Mouse (Mus musculus) lung, adult 2 months (tissue): ENCODE results near the gene Exoc3. TPM values are rescaled to one million over a fixed set of nuclear protein-coding genes. Genes with fewer than 3 reads are reported as not detected.

Source experiments
- DNase-seq: peaks from one replicate; pipeline ENCODE4 v3.0.0; 2022
- H3K4me1 ChIP-seq: fragments of 200-500 bp; 2 replicates; pipeline ENCODE4 v1.6.1; 2011; ENCODE audit warnings: low read length; ENCODE audit not compliant: control insufficient read depth, insufficient read depth
- H3K4me3 ChIP-seq: fragments of 200-500 bp; replicated peaks from 2 replicates; pipeline ENCODE3; 2011; ENCODE audit warnings: low read depth, mild to moderate bottlenecking, control low read depth, low read length; ENCODE audit errors: extremely low read depth
- CTCF ChIP-seq: fragments of 200-500 bp; IDR thresholded peaks from 2 replicates; pipeline ENCODE4 v1.5.1; 2011; ENCODE audit warnings: mild to moderate bottlenecking, low read length, control low read depth; ENCODE audit not compliant: insufficient read depth
- POLR2A ChIP-seq: fragments of 200-500 bp; IDR thresholded peaks from 2 replicates; pipeline ENCODE4 v1.6.1; 2011; ENCODE audit warnings: low read depth, mild to moderate bottlenecking, control low read depth, low read length, borderline replicate concordance; ENCODE audit errors: extremely low read depth
- WGBS: fragments of 180-500 bp; shearing (Covaris S2); methylation state at CpG from one replicate; pipeline ENCODE4 v1.1.7; 2018; 5-methylcytosine and 5-hydroxymethylcytosine counted together
- polyA plus RNA-seq: library from polyadenylated mRNA; depleted of rRNA; stranded (reverse); fragments of >200 nt; gene quantifications from 2 replicates; pipeline ENCODE4 v1.2.3, GENCODE M21; 2012

Gene Exoc3
- polyA plus RNA-seq, 1 experiment = 30.2 TPM

- Histone ChIP-seq H3K4me3 (no peak overlapping the region), H3K4me1 (no peaks in the 10 kb centered on the region)
- DNase-seq = no peak
- TF ChIP-seq CTCF = no peak
- no peak for TF ChIP-seq POLR2A
- WGBS = 88% methylated on average over 5 of the region's 5 CpGs
Observed at GRCm38 (mm10) chr13:74183011-74183695, 25.4 kb downstream of the Exoc3 start.

GRCm38 (mm10) chr13:74172036-74172435, 36.5 kb downstream of the Exoc3 start:
- no peak for DNase-seq

GRCm38 (mm10) chr13:74169446-74170164, 38.9 kb downstream of the Exoc3 start:
- 81% methylated on average over 10 of the region's 10 CpGs for WGBS

More at GRCm38 (mm10) chr13:74172036-74172435, 36.5 kb downstream of the Exoc3 start:
- no peak overlapping the region for H3K4me3 ChIP-seq
- WGBS = 95% methylated on average over 5 of the region's 5 CpGs
- no peaks in the 10 kb centered on the region for H3K4me1 ChIP-seq
- TF ChIP-seq CTCF (no peak), POLR2A (no peak)

GRCm38 (mm10) chr13:74167492-74167891, 41.0 kb downstream of the Exoc3 start:
- Histone ChIP-seq H3K4me3 (no peak overlapping the region), H3K4me1 (no peaks in the 10 kb centered on the region)
- TF ChIP-seq CTCF = no peak
- TF ChIP-seq POLR2A = no peak
- 63% methylated on average over 2 of the region's 2 CpGs for whole genome bisulfite sequencing
- DNase-seq = no peak

More at GRCm38 (mm10) chr13:74169446-74170164, 38.9 kb downstream of the Exoc3 start:
- Histone ChIP-seq H3K4me3 (no peak overlapping the region), H3K4me1 (no peaks in the 10 kb centered on the region)
- TF ChIP-seq POLR2A (no peak), CTCF (no peak)
- no peak for DNase-seq

GRCm38 (mm10) chr13:74167057-74167413, 41.5 kb downstream of the Exoc3 start:
- no peak for TF ChIP-seq POLR2A
- TF ChIP-seq CTCF = no peak
- no peak for DNase-seq
- WGBS = 12% methylated on average over 9 of the region's 9 CpGs

GRCm38 (mm10) chr13:74166348-74167056, 42.0 kb downstream of the Exoc3 start:
- Histone ChIP-seq H3K4me1 (no peaks in the 10 kb centered on the region), H3K4me3 (peak overlapping the region; percentile 56)
- DNase-seq = peak; percentile 31
- WGBS = 4% methylated on average over 19 of the region's 19 CpGs
- no peak for TF ChIP-seq CTCF
- no peak for TF ChIP-seq POLR2A

More at GRCm38 (mm10) chr13:74167057-74167413, 41.5 kb downstream of the Exoc3 start:
- Histone ChIP-seq H3K4me3 (peak overlapping the region; percentile 56), H3K4me1 (no peaks in the 10 kb centered on the region)

- H3K4me1 ChIP-seq = no peaks in the 10 kb centered on the region
- 79% methylated on average over 2 of the region's 2 CpGs for WGBS
- no peak for DNase-seq
- TF ChIP-seq CTCF = no peak
- no peak for TF ChIP-seq POLR2A
- H3K4me3 ChIP-seq = no peak overlapping the region
Observed at GRCm38 (mm10) chr13:74147327-74147726, 61.2 kb downstream of the Exoc3 start.

- H3K4me1 ChIP-seq = no peaks in the 10 kb centered on the region
- TF ChIP-seq POLR2A (no peak), CTCF (no peak)
Observed at GRCm38 (mm10) chr13:74145983-74146622, 62.4 kb downstream of the Exoc3 start.

GRCm38 (mm10) chr13:74144120-74144884, 64.2 kb downstream of the Exoc3 start:
- DNase-seq = no peak
- TF ChIP-seq POLR2A = no peak
- no peak for TF ChIP-seq CTCF
- Histone ChIP-seq H3K4me1 (no peaks in the 10 kb centered on the region), H3K4me3 (no peak overlapping the region)
- 77% methylated on average over 7 of the region's 7 CpGs for WGBS

More at GRCm38 (mm10) chr13:74145983-74146622, 62.4 kb downstream of the Exoc3 start:
- DNase-seq = no peak
- no peak overlapping the region for H3K4me3 ChIP-seq
- WGBS = 88% methylated on average over 3 of the region's 3 CpGs
